Mouse (Mus musculus): ENCODE results near the gene Arhgap6.
"Not testable (repeated sequence)": the region's sequence is repeated elsewhere in the genome, so short reads cannot be mapped to it uniquely, and the experiment has no call there.

The Arhgap6 gene

GRCm38 (mm10) chrX:169303945-169304344, 509.0 kb downstream of the Arhgap6 start:
- in situ Hi-C loops (cut with MseI, MboI), result no loop called here

GRCm38 (mm10) chrX:169308559-169308958, 513.7 kb downstream of the Arhgap6 start:
- in situ Hi-C loops (cut with MseI, MboI), result no loop called here

GRCm38 (mm10) chrX:169319066-169319760, 524.3 kb downstream of the Arhgap6 start:
- in situ Hi-C loops (cut with MseI, MboI), result no loop called here

- in situ Hi-C loops (cut with MseI, MboI), result no loop called here
Observed at GRCm38 (mm10) chrX:169319945-169320667, 525.2 kb downstream of the Arhgap6 start, which contains the start of gene Hccs. Hccs (minus strand) TSS chrX:169320372.

- in situ Hi-C loops (cut with MseI, MboI), result not testable (repeated sequence)
Observed at GRCm38 (mm10) chrX:169320668-169321005, 525.7 kb downstream of the Arhgap6 start.

- in situ Hi-C loops (cut with MseI, MboI), result no loop called here
Observed at GRCm38 (mm10) chrX:169325929-169326595, 531.2 kb downstream of the Arhgap6 start.

GRCm38 (mm10) chrX:169332264-169332663, 537.4 kb downstream of the Arhgap6 start:
- in situ Hi-C loops (cut with MseI, MboI), result no loop called here

- in situ Hi-C loops (cut with MseI, MboI), result no loop called here
Observed at GRCm38 (mm10) chrX:169337559-169337958, 542.7 kb downstream of the Arhgap6 start.

- in situ Hi-C loops (cut with MseI, MboI), result no loop called here
Observed at GRCm38 (mm10) chrX:169338213-169338612, 543.3 kb downstream of the Arhgap6 start.
